Mouse (Mus musculus) kidney, postnatal 4 days (tissue): ENCODE measurements around the gene 1700012B07Rik.
A peak's percentile ranks its signal among the peaks of the same experiment; 100 is the strongest.

Source experiments
- DNase-seq, 2 experiments: peaks; one replicate each; pipeline ENCODE4 v3.0.0; 2021; ENCODE audit warnings: mixed read lengths in 2 of 2

1700012B07Rik gene

GRCm38 (mm10) chr11:109827946-109828345 is at the start of gene 1700012B07Rik:
1700012B07Rik (minus strand) TSS chr11:109828046.
- no peak for DNase-seq

- peak; percentile 27 to 49 for DNase-seq
Observed at GRCm38 (mm10) chr11:109876767-109877166, 48.9 kb upstream of the 1700012B07Rik start.

- DNase-seq, result no peak
Observed at GRCm38 (mm10) chr11:109875834-109876233, 48.0 kb upstream of the 1700012B07Rik start.

- DNase-seq, result no peak
Observed at GRCm38 (mm10) chr11:109875525-109875802, 47.6 kb upstream of the 1700012B07Rik start.

GRCm38 (mm10) chr11:109874651-109875524 is 47.0 kb upstream of the 1700012B07Rik start:
- no peak for DNase-seq

GRCm38 (mm10) chr11:109873852-109874610 is 46.2 kb upstream of the 1700012B07Rik start:
- peak; percentile 22 to 48 for DNase-seq

GRCm38 (mm10) chr11:109873161-109873775 is 45.4 kb upstream of the 1700012B07Rik start:
- peak in 1 of 2 experiments; percentile 17 for DNase-seq

- DNase-seq, result no peak
Observed at GRCm38 (mm10) chr11:109872674-109873073, 44.8 kb upstream of the 1700012B07Rik start.

GRCm38 (mm10) chr11:109872056-109872455 is 44.2 kb upstream of the 1700012B07Rik start:
- DNase-seq, result no peak

GRCm38 (mm10) chr11:109867861-109868260 is 40.0 kb upstream of the 1700012B07Rik start:
- DNase-seq, result no peak

- no peak for DNase-seq
Observed at GRCm38 (mm10) chr11:109866537-109867160, 38.8 kb upstream of the 1700012B07Rik start.

- no peak for DNase-seq
Observed at GRCm38 (mm10) chr11:109865526-109865925, 37.7 kb upstream of the 1700012B07Rik start.

- DNase-seq, result no peak
Observed at GRCm38 (mm10) chr11:109863951-109864350, 36.1 kb upstream of the 1700012B07Rik start.

GRCm38 (mm10) chr11:109863194-109863746 is 35.4 kb upstream of the 1700012B07Rik start:
- DNase-seq, result peak; percentile 69 to 73

- peak; percentile 95 to 96 for DNase-seq
Observed at GRCm38 (mm10) chr11:109860508-109860907, 32.7 kb upstream of the 1700012B07Rik start.

GRCm38 (mm10) chr11:109859939-109860469 is 32.2 kb upstream of the 1700012B07Rik start:
- no peak for DNase-seq

- no peak for DNase-seq
Observed at GRCm38 (mm10) chr11:109859441-109859840, 31.6 kb upstream of the 1700012B07Rik start.

GRCm38 (mm10) chr11:109857086-109857485 is 29.2 kb upstream of the 1700012B07Rik start:
- peak; percentile 31 to 49 for DNase-seq

GRCm38 (mm10) chr11:109854056-109854455 is 26.2 kb upstream of the 1700012B07Rik start:
- no peak for DNase-seq

GRCm38 (mm10) chr11:109853228-109853966 is 25.6 kb upstream of the 1700012B07Rik start:
- DNase-seq, result peak in 1 of 2 experiments; percentile 37

- peak in 1 of 2 experiments; percentile 27 for DNase-seq
Observed at GRCm38 (mm10) chr11:109851996-109852395, 24.1 kb upstream of the 1700012B07Rik start.
